Mouse (Mus musculus) heart, postnatal 0 days (tissue): ENCODE measurements at regions not wholly inside any gene's neighbourhood (a gene's known extent, or its start where the extent isn't known, plus 50 kb on each side); places are given as distances from the start of the nearest gene placed in this dataset.

Source experiments
- CTCF ChIP-seq: IDR thresholded peaks from 2 replicates; pipeline ENCODE4 v1.5.1; 2016; ENCODE audit warnings: antibody characterized with exemption, control low read depth, low read depth
- EP300 ChIP-seq: IDR thresholded peaks from 2 replicates; pipeline ENCODE4 v1.6.1; 2016; ENCODE audit warnings: antibody characterized with exemption, low read depth

GRCm38 (mm10) chr6:50809669-50809983, 155.4 kb upstream of the Npvf start:
- no peak for TF ChIP-seq CTCF
- TF ChIP-seq EP300, result no peak
